Mouse (Mus musculus) stomach, postnatal 0 days (tissue): ENCODE results near the gene Msantd3. TPM values are rescaled to one million over a fixed set of nuclear protein-coding genes. Genes with fewer than 3 reads are reported as not detected.
A peak's percentile ranks its signal among the peaks of the same experiment; 100 is the strongest.

Experiments
- ATAC-seq: fragments of 200-750 bp; cut with Nextera tagmentation; 2 replicates; pipeline ENCODE4 v1.8.0; 2017; ENCODE audit not compliant: low FRiP score, low TSS enrichment
- DNase-seq: peaks from one replicate; pipeline ENCODE4 v3.0.0-alpha.2; 2016; ENCODE audit warnings: low spot score
- H3K27ac ChIP-seq: fragments of 300-500 bp; sonication (generic); replicated peaks from 2 replicates; pipeline ENCODE4 v1.5.1; 2014; ENCODE audit warnings: mild to moderate bottlenecking, control low read depth
- H3K27me3 ChIP-seq: fragments of 300-500 bp; sonication (generic); 2 replicates; pipeline ENCODE4 v1.6.1; 2014; ENCODE audit warnings: low read length; ENCODE audit not compliant: control insufficient read depth, insufficient read depth
- H3K36me3 ChIP-seq: fragments of 300-500 bp; sonication (generic); 2 replicates; pipeline ENCODE4 v1.6.1; 2014; ENCODE audit warnings: low read length, mixed read lengths; ENCODE audit not compliant: control insufficient read depth, insufficient read depth
- H3K4me1 ChIP-seq: fragments of 300-500 bp; sonication (generic); replicated peaks from 2 replicates; pipeline ENCODE4 v1.6.1; 2014; ENCODE audit warnings: antibody characterized with exemption; ENCODE audit not compliant: control insufficient read depth, insufficient read depth
- H3K4me2 ChIP-seq: fragments of 300-500 bp; sonication (generic); replicated peaks from 2 replicates; pipeline ENCODE4 v1.6.1; 2014; ENCODE audit warnings: low read depth, mild to moderate bottlenecking, control low read depth, moderate library complexity
- H3K4me3 ChIP-seq: fragments of 300-500 bp; sonication (generic); 2 replicates; pipeline ENCODE4 v1.5.1; 2014; ENCODE audit warnings: low read depth, low read length, control low read depth
- H3K9ac ChIP-seq: fragments of 300-500 bp; sonication (generic); 2 replicates; pipeline ENCODE4 v1.6.1; 2014; ENCODE audit warnings: mild to moderate bottlenecking, low read length, control low read depth, mixed read lengths
- H3K9me3 ChIP-seq: fragments of 300-500 bp; sonication (generic); 2 replicates; pipeline ENCODE4 v1.6.1; 2016; ENCODE audit warnings: low read length; ENCODE audit not compliant: control insufficient read depth
- CTCF ChIP-seq: IDR thresholded peaks from 2 replicates; pipeline ENCODE4 v1.5.1; 2016; ENCODE audit warnings: antibody characterized with exemption, low read depth, mild to moderate bottlenecking, moderate library complexity
- EP300 ChIP-seq: optimal IDR thresholded peaks from 2 replicates; pipeline ENCODE3; 2016; ENCODE audit warnings: antibody characterized with exemption
- WGBS: fragments of 180-500 bp; shearing (Covaris S2); extraction: QIAGEN DNeasy Blood & Tissue Kit; methylation state at CpG from one replicate; pipeline ENCODE4 v1.1.7; 2014; 5-methylcytosine and 5-hydroxymethylcytosine counted together
- polyA plus RNA-seq: library from polyadenylated mRNA; unstranded; fragments of >200 nt; fragmentation: Nextera tagmentation; extraction: Ambion mirVana; gene quantifications from 2 replicates; pipeline ENCODE4 v1.2.1, GENCODE M21; 2015

Msantd3 gene
- polyA plus RNA-seq, 1 experiment from 2014 or later = 11.0 TPM

DNA sequence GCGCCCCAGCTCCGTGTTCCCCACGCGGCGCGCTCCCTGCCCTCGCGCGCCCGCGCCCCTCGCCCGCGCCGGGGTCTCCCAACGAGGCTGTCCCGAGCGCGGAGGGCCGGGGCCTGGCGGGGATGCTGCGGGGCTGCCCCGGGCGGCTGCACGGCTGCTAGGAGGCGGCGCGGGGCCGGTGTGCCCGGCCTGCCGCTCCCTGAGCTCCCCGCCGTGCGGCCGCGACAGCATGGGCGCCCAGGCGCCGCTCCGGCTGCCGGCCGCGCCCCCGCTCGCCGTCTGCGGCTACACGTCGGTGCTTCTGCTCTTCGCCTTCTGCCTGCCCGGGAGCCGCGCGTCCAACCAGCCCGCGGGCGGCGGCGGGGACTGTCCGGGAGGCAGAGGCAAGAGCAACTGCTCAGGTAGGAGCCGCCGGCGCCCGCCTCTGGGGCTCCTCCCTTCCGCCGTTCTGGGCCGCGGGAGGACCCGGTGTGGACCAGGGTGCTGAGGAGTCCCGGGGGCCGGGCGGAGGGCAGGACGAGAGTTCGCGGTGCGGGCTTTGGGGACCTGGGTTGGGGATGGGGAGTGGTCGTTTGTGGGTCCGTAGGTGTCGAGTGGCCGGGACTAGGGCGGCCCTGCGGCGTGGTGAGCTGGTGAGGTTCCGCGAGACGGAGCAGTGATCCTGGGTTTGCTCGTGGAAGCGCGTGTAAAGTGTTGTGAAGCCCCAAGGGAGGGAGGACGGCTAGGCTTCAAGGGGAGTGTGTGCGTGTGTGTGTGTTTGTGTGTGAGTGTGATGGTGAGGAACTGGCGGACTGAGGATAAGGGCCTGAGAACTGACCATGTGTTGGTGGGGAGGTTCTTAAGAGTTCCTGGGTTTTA, 45.7 kb downstream of the Msantd3 start:
- peak; percentile 84 for ATAC-seq
- Histone ChIP-seq H3K4me1 (0 out of 2 replicates have a peak, but pooled peaks cover 3% of the 10 kb centered on the region), H3K9me3 (no peaks in the 10 kb centered on the region; the same call in 1 of the 2 replicates), H3K36me3 (no peaks in the 10 kb centered on the region), H3K9ac (peak overlapping the region; percentile 83), H3K4me2 (peak overlapping the region; percentile 90), H3K27me3 (no peaks in the 10 kb centered on the region), H3K4me3 (peak overlapping the region; percentile 79), H3K27ac (peak overlapping the region; percentile 88)
- peak; percentile 81 for DNase-seq
- 0% methylated on average over 51 of the region's 92 CpGs for WGBS
- no peak for TF ChIP-seq CTCF
- TF ChIP-seq EP300 = no peak

DNA sequence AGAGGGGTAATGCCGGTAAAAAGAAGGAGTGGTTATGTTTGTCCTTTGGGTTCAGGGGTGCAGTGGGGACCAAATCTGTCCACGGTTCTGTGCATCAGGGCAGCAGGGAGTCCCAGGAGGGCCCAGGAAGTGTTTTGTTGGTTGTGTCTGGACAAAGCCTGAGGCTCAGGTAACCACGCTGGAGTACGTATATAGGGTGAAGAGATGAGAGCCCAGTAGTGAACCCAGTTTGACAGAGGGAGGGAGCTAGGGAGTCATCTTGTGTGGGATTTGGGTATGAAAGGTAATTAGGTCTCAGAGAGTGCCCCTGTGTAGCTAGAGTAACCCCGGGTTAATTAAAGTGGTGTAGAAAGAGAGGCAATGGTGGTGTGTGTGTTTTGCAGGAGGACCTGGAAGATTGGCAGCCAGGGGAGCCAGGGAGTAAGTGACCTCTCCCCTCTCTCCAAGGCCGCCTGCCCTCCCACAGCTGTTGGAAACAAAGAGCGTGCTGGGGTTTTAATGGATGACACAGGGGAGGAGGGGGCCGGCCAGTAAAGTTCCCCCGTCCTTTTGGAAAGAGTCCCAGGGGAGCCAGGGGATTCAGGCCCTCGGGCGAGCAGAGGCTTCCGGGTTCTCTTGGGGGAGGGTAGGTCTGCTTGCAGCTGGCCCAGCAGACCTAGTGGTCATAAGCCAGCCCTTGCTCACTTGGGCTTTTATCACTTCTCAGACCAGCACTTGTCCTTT, 46.5 kb downstream of the Msantd3 start:
- H3K27me3 ChIP-seq = no peaks in the 10 kb centered on the region
- H3K27ac ChIP-seq = peak overlapping the region; percentile 88
- ATAC-seq = peak; percentile 58
- H3K9me3 ChIP-seq = no peaks in the 10 kb centered on the region; the same call in 1 of the 2 replicates
- TF ChIP-seq CTCF = peak; percentile 44
- no peak for TF ChIP-seq EP300
- H3K4me3 ChIP-seq = peak overlapping the region; percentile 79
- H3K9ac ChIP-seq = peak overlapping the region; percentile 83
- WGBS = 6% methylated on average over 12 of the region's 12 CpGs
- H3K4me1 ChIP-seq = 0 out of 2 replicates have a peak, but pooled peaks cover 3% of the 10 kb centered on the region
- H3K4me2 ChIP-seq = peak overlapping the region; percentile 90
- H3K36me3 ChIP-seq = no peaks in the 10 kb centered on the region
- DNase-seq = peak; percentile 66

DNA sequence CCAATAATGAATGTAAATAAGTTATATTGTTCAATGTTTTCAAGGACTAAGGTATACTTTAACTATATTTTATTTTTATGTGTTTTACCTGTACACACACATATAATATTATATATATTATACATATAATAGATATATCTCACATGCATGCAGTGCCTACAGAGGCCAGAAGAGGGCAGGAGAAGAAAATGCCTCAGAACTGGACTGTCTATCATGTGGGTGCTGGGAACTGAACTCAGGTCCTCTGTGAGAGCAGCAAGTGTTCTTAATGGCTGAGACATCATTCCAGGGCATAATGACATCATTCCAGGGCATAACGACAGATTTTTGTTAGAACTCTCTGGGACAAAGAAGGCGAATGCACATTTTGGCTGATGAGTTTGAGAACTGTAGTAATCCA, 47.8 kb downstream of the Msantd3 start:
- WGBS = 95% methylated on average over 2 of the region's 2 CpGs
- TF ChIP-seq EP300 (no peak), CTCF (peak; percentile 57)
- DNase-seq = no peak

DNA sequence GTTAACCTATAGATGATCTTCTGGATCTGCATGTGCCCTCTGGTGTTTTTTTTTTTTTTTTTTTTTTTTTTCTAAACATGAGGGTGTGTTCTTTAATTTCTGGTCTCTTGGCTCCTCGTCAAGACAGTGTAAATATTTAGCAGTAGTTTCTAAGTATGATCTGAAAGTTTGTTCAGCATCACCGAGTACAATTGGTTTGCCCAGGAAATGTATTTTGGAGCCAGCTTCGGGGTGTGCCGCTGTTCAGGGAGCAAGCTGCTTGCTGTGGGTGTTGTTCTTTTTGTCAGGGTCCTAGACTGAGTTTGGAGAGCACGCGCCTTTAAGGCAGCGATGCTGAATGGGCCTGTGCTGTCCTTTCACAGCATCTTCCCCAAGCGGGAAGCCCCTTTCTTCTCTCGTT, 48.8 kb downstream of the Msantd3 start:
- Histone ChIP-seq H3K36me3 (no peaks in the 10 kb centered on the region), H3K9me3 (no peaks in the 10 kb centered on the region; the same call in 1 of the 2 replicates), H3K27ac (0 out of 2 replicates have a peak overlapping the region, but pooled peaks have one; percentile 35), H3K4me2 (no peak overlapping the region), H3K9ac (no peak overlapping the region), H3K4me3 (no peak overlapping the region), H3K27me3 (no peaks in the 10 kb centered on the region), H3K4me1 (0 out of 2 replicates have a peak, but pooled peaks cover 3% of the 10 kb centered on the region)
- no peak for ATAC-seq
- WGBS = 22% methylated on average over 9 of the region's 9 CpGs
- DNase-seq = peak; percentile 43
- TF ChIP-seq EP300 (no peak), CTCF (no peak)

More for the DNA sequence above, 47.8 kb downstream of the Msantd3 start:
- H3K9me3 ChIP-seq = no peaks in the 10 kb centered on the region; the same call in 1 of the 2 replicates
- H3K36me3 ChIP-seq = no peaks in the 10 kb centered on the region
- H3K4me3 ChIP-seq = no peak overlapping the region
- H3K4me1 ChIP-seq = 0 out of 2 replicates have a peak, but pooled peaks cover 3% of the 10 kb centered on the region
- no peak overlapping the region for H3K27ac ChIP-seq
- H3K27me3 ChIP-seq = no peaks in the 10 kb centered on the region
- no peak overlapping the region for H3K9ac ChIP-seq
- ATAC-seq = no peak
- no peak overlapping the region for H3K4me2 ChIP-seq

DNA sequence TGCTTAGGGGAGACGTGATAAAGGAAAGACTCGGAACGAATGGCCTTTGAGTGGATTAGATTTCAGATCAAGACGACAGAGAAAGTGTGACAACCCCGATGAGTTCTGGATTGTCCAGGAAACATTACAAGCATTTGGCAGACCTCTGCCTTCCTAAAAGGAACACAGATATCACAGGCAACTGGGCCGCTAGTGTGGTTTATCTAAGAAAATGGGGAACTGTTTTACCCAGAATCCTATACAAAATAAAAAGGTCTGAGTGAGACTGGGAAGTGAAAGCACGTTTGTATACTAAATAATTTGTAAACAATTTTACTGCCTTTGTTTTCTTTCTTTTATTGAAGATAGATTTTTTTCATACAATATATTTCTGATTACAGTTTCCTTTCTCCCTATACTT, 51.1 kb downstream of the Msantd3 start:
- no peak overlapping the region for H3K9ac ChIP-seq
- no peak overlapping the region for H3K27ac ChIP-seq

More for the DNA sequence above, 51.1 kb downstream of the Msantd3 start:
- Histone ChIP-seq H3K4me3 (no peak overlapping the region), H3K4me2 (no peak overlapping the region), H3K9me3 (no peaks in the 10 kb centered on the region; the same call in 1 of the 2 replicates), H3K4me1 (0 out of 2 replicates have a peak, but pooled peaks cover 3% of the 10 kb centered on the region), H3K27me3 (no peaks in the 10 kb centered on the region), H3K36me3 (no peaks in the 10 kb centered on the region)
- WGBS = 75% methylated on average over 7 of the region's 7 CpGs
- no peak for TF ChIP-seq CTCF
- TF ChIP-seq EP300 = no peak
- DNase-seq = no peak
- ATAC-seq = no peak
